Mouse (Mus musculus) adrenal gland, adult (tissue): Measurements from ENCODE around the gene 2900026A02Rik.

ENCODE experiments used
- DNase-seq, 2 experiments: peaks; one replicate each; pipeline ENCODE4 v3.0.0; 2022 to 2023; ENCODE audit warnings: low spot score in 1 of 2; ENCODE audit not compliant: inconsistent age in 2 of 2

2900026A02Rik gene

DNA sequence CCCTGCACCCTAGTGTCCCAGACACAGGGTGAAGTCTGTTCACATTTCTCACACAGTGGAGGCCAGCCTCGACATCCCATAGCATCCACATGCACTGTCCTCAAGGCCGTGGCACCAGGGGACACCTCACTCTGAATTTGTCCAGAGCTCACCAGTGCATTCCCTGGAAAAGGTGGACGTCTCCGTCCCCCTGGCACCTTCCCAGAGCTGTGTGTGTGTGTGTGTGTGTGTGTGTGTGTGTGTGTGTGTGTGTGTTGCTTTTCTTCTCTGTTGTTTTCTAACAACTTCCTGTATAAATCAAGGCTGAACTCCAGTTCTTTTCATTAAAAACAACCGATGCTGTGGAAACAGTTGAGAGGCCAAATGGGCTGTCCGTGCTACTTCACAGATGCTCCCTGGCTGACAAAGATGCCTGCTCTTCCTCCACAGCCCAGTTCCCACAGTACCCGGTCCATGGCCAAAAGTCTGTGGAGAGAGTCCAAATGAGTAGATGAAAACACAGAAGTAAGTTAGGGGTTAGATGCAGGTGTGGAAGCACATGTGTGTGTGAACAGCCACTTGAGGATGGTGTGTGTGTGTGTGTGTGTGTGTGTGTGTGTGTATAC, 170.4 kb downstream of the 2900026A02Rik start:
- DNase-seq = no peak

DNA sequence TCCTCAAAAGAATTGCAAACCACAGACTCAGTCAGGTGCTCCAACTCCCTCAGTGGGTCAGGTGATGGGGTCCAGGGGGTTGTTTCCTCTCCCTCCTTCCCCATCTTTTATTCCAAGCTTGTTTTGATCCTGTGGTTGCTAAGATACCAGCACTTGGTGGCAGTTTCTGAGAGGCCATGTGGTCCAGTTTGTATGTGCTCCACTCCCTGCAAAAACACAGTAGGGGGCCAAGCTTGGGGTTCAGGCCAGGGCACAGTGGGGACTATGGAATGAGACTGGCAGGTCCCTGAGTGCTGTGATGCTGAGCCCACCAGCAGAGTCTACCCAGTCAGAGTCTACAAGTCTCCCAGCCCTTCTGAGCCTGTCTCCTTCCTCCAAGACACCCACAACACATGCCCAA, 171.2 kb downstream of the 2900026A02Rik start:
- no peak for DNase-seq

DNA sequence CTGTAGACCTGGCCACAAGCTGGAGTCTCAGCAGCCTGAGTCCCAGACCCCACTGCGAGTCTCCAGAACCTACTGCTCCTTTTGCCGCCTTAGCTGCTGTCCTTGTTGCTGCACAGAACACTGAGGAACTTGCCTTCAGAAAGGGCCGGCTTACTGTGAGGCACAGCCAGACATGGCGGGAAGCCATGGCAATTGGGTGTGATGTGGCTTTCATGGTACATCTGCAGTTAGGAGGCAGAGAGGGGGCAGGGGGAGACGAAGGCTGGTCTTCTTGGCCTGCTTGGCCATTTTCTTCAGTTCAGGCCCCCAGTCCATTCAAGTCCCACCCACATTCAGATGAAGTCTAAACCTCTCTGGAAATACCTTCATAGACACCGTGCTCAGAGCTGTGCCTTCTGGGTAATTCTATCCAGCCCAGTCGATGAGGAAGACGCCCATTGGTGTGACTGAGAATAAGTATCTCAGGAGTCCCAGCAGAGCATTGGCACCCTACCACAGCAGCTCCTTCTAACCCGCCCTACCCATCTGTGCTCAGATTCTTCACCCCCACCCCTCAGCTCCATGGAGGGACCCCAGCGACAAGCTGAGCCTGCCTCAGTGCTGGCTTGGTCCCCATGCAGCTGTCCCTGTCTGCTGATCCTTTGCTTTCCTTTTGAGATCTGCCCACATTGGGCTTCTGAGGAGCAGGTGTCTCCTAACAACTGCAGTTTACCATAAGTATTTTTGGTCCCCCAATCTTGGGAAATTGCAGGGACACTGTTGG, 175.3 kb downstream of the 2900026A02Rik start:
- DNase-seq = no peak

DNA sequence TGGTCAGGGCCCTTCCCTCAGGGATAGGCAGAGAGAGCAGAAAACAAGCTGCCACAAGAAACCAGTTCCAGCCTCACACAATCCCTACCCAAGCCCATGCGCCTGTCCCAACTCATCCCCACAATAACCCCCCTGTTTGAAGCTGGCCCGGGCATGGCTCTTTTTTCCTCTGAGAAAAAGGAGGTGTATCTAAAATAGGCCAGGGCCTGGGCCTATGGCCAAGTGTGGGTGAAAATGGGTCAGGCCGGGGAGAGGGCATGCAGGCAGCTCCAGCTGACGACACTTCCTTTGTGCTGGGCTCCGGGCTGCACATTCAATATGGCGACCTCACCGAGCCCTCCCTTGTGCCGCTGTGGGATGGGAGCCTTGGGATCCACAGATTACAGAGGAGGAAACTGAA, 177.5 kb downstream of the 2900026A02Rik start:
- DNase-seq = peak; percentile 16 to 82

DNA sequence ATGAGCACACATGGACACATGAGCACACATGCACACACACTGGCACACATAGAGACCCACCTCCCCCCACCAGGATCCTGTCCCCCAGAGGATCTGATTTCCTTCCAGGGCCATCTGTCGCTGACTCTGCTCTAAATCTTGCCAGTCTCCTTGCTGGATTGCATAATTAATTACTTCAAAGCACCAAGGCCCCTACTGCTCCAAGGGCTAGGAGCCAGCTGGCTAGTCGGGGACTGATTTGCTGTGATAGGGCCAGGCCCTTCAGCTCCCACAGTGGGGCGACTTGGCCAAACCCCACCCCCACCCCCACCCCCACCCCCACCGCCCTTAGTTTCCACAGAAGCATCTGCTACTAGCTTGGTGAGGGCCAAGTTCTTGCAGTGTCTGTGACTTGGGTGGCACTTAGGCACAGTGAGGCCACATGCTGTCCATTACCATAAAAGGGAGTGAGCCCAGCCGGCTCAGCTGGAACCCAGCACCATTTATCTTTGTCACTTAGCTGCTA, 179.4 kb downstream of the 2900026A02Rik start:
- peak; percentile 24 to 87 for DNase-seq

GRCm38 (mm10) chr5:113040776-113041175, 180.3 kb downstream of the 2900026A02Rik start:
- peak in 1 of 2 experiments; percentile 38 for DNase-seq

DNA sequence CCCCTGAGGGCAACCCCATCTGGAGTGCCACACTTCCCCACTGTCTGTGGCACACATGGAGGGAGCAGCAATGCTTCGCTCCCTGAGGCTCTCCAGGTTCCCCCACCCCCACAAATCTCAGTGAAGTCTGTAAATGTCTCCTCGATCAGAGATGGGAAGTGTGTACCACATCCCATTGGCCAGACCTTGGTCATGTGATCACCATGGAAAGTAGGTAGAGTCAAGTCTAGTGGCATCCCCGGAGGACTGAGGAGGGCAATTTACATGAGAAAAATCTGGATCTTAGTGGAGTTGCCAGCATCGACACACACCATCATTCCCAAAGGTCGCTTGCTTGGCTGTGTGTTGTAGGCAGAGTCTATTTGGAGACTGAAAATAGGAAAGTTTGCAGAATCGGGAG, 182.4 kb downstream of the 2900026A02Rik start:
- DNase-seq = no peak
